Mouse (Mus musculus): Measurements from ENCODE around the gene Il17f. TPM values are rescaled to one million over a fixed set of nuclear protein-coding genes. Genes with fewer than 3 reads are reported as not detected.
A peak's percentile ranks its signal among the peaks of the same experiment; 100 is the strongest.
"Not testable (repeated sequence)": the region's sequence is repeated elsewhere in the genome, so short reads cannot be mapped to it uniquely, and the experiment has no call there.

Il17f gene
- polyA plus RNA-seq, 1 experiment from 2014 or later, result not detected

GRCm38 (mm10) chr1:20817172-20817571 lies 26.8 kb upstream of the Il17f start:
- Histone ChIP-seq H3K9me3 (no peaks in the 10 kb centered on the region), H3K27me3 (ENCODE audit: insufficient read depth, poor library complexity, severe bottlenecking) (no peaks in the 10 kb centered on the region), H3K27ac (no peak overlapping the region), H3K4me3 (no peak overlapping the region), H3K4me1 (peaks cover 8% of the 10 kb centered on the region), H3K36me3 (peaks cover 58% of the 10 kb centered on the region)
- DNase-seq (ENCODE audit: low spot score), result peak; percentile 28
- 72% methylated on average over 9 of the region's 9 CpGs for WGBS

GRCm38 (mm10) chr1:20814521-20814920 lies 24.1 kb upstream of the Il17f start:
- DNase-seq (ENCODE audit: low spot score), result peak; percentile 74
- Histone ChIP-seq H3K36me3 (peaks cover 85% of the 10 kb centered on the region), H3K4me1 (peaks cover 8% of the 10 kb centered on the region), H3K27me3 (ENCODE audit: insufficient read depth, poor library complexity, severe bottlenecking) (no peaks in the 10 kb centered on the region), H3K4me3 (no peak overlapping the region), H3K27ac (no peak overlapping the region), H3K9me3 (no peaks in the 10 kb centered on the region)
- 94% methylated on average over 8 of the region's 8 CpGs for WGBS

GRCm38 (mm10) chr1:20804526-20804925 lies 14.1 kb upstream of the Il17f start:
- H3K4me1 ChIP-seq, result no peaks in the 10 kb centered on the region
- WGBS, result 95% methylated on average over 10 of the region's 10 CpGs
- H3K36me3 ChIP-seq, result peaks cover 98% of the 10 kb centered on the region

GRCm38 (mm10) chr1:20801682-20802390 lies 11.4 kb upstream of the Il17f start:
- H3K4me3 ChIP-seq, result no peak overlapping the region
- no peaks in the 10 kb centered on the region for H3K27me3 ChIP-seq (ENCODE audit: insufficient read depth, poor library complexity, severe bottlenecking)
- WGBS, result 85% methylated on average over 8 of the region's 8 CpGs
- H3K27ac ChIP-seq, result no peak overlapping the region
- no peak for DNase-seq (ENCODE audit: low spot score)
- no peaks in the 10 kb centered on the region for H3K4me1 ChIP-seq
- peaks cover 81% of the 10 kb centered on the region for H3K36me3 ChIP-seq
- no peaks in the 10 kb centered on the region for H3K9me3 ChIP-seq

More at GRCm38 (mm10) chr1:20804526-20804925, 14.1 kb upstream of the Il17f start:
- H3K9me3 ChIP-seq, result no peaks in the 10 kb centered on the region
- no peak overlapping the region for H3K27ac ChIP-seq
- DNase-seq (ENCODE audit: low spot score), result no peak
- no peak overlapping the region for H3K4me3 ChIP-seq
- H3K27me3 ChIP-seq (ENCODE audit: insufficient read depth, poor library complexity, severe bottlenecking), result no peaks in the 10 kb centered on the region

GRCm38 (mm10) chr1:20801275-20801674 lies 10.9 kb upstream of the Il17f start:
- Histone ChIP-seq H3K4me1 (no peaks in the 10 kb centered on the region), H3K9me3 (no peaks in the 10 kb centered on the region), H3K27ac (no peak overlapping the region), H3K4me3 (no peak overlapping the region), H3K36me3 (peaks cover 75% of the 10 kb centered on the region), H3K27me3 (ENCODE audit: insufficient read depth, poor library complexity, severe bottlenecking) (no peaks in the 10 kb centered on the region)
- no peak for DNase-seq (ENCODE audit: low spot score)
- WGBS, result 93% methylated on average over 2 of the region's 2 CpGs

- no peak overlapping the region for H3K4me3 ChIP-seq
- 85% methylated on average over 5 of the region's 5 CpGs for WGBS
- H3K27me3 ChIP-seq (ENCODE audit: insufficient read depth, poor library complexity, severe bottlenecking), result no peaks in the 10 kb centered on the region
- peaks cover 16% of the 10 kb centered on the region for H3K36me3 ChIP-seq
- H3K9me3 ChIP-seq, result no peaks in the 10 kb centered on the region
- H3K4me1 ChIP-seq, result no peaks in the 10 kb centered on the region
- no peak overlapping the region for H3K27ac ChIP-seq
- DNase-seq (ENCODE audit: low spot score), result no peak
These were observed 4.8 kb upstream of the Il17f start for GRCm38 (mm10) chr1:20795178-20795577.

GRCm38 (mm10) chr1:20794760-20795159 lies 4.3 kb upstream of the Il17f start:
- Histone ChIP-seq H3K4me3 (no peak overlapping the region), H3K9me3 (no peaks in the 10 kb centered on the region), H3K36me3 (peaks cover 11% of the 10 kb centered on the region), H3K27me3 (ENCODE audit: insufficient read depth, poor library complexity, severe bottlenecking) (no peaks in the 10 kb centered on the region), H3K27ac (no peak overlapping the region), H3K4me1 (no peaks in the 10 kb centered on the region)
- DNase-seq (ENCODE audit: low spot score), result no peak
- WGBS, result 84% methylated on average over 4 of the region's 4 CpGs

- no peak overlapping the region for H3K27ac ChIP-seq
- H3K27me3 ChIP-seq (ENCODE audit: insufficient read depth, poor library complexity, severe bottlenecking), result no peaks in the 10 kb centered on the region
- WGBS, result 61% methylated on average over 7 of the region's 7 CpGs
- no peaks in the 10 kb centered on the region for H3K36me3 ChIP-seq
- no peak for DNase-seq (ENCODE audit: low spot score)
- no peaks in the 10 kb centered on the region for H3K9me3 ChIP-seq
- no peak overlapping the region for H3K4me3 ChIP-seq
- H3K4me1 ChIP-seq, result no peaks in the 10 kb centered on the region
These were observed 997 bp upstream of the Il17f start for GRCm38 (mm10) chr1:20791414-20791813.

GRCm38 (mm10) chr1:20788419-20788818 lies 2.0 kb downstream of the Il17f start:
- no peaks in the 10 kb centered on the region for H3K27me3 ChIP-seq (ENCODE audit: insufficient read depth, poor library complexity, severe bottlenecking)
- H3K36me3 ChIP-seq, result no peaks in the 10 kb centered on the region

GRCm38 (mm10) chr1:20787046-20787445 lies 3.4 kb downstream of the Il17f start:
- 38% methylated on average over 8 of the region's 8 CpGs for WGBS
- no peak overlapping the region for H3K4me3 ChIP-seq
- H3K4me1 ChIP-seq, result no peaks in the 10 kb centered on the region
- no peak for DNase-seq (ENCODE audit: low spot score)
- H3K27me3 ChIP-seq (ENCODE audit: insufficient read depth, poor library complexity, severe bottlenecking), result no peaks in the 10 kb centered on the region
- no peak overlapping the region for H3K27ac ChIP-seq
- H3K9me3 ChIP-seq, result no peaks in the 10 kb centered on the region
- no peaks in the 10 kb centered on the region for H3K36me3 ChIP-seq

More at GRCm38 (mm10) chr1:20788419-20788818, 2.0 kb downstream of the Il17f start:
- H3K4me3 ChIP-seq, result no peak overlapping the region
- no peak for DNase-seq (ENCODE audit: low spot score)
- 42% methylated on average over 10 of the region's 10 CpGs for WGBS
- H3K4me1 ChIP-seq, result no peaks in the 10 kb centered on the region
- no peaks in the 10 kb centered on the region for H3K9me3 ChIP-seq
- no peak overlapping the region for H3K27ac ChIP-seq

GRCm38 (mm10) chr1:20778366-20778765 lies 12.1 kb downstream of the Il17f start:
- WGBS, result 71% methylated on average over 2 of the region's 2 CpGs
- Histone ChIP-seq H3K4me1 (no peaks in the 10 kb centered on the region), H3K27ac (no peak overlapping the region), H3K27me3 (ENCODE audit: insufficient read depth, poor library complexity, severe bottlenecking) (no peaks in the 10 kb centered on the region), H3K9me3 (no peaks in the 10 kb centered on the region), H3K36me3 (no peaks in the 10 kb centered on the region), H3K4me3 (no peak overlapping the region)
- DNase-seq (ENCODE audit: low spot score), result no peak

GRCm38 (mm10) chr1:20774026-20774730 lies 16.2 kb downstream of the Il17f start:
- DNase-seq (ENCODE audit: low spot score); H3K4me3 ChIP-seq; H3K4me1 ChIP-seq; H3K9me3 ChIP-seq; H3K27ac ChIP-seq; H3K36me3 ChIP-seq; H3K27me3 ChIP-seq (ENCODE audit: insufficient read depth, poor library complexity, severe bottlenecking): not testable (repeated sequence)
- 80% methylated on average over 4 of the region's 4 CpGs for WGBS

GRCm38 (mm10) chr1:20766526-20766925 lies 23.9 kb downstream of the Il17f start:
- 65% methylated on average over 6 of the region's 6 CpGs for WGBS
- DNase-seq (ENCODE audit: low spot score), result no peak
- H3K27ac ChIP-seq, result no peak overlapping the region
- no peaks in the 10 kb centered on the region for H3K27me3 ChIP-seq (ENCODE audit: insufficient read depth, poor library complexity, severe bottlenecking)
- no peak overlapping the region for H3K4me3 ChIP-seq
- no peaks in the 10 kb centered on the region for H3K36me3 ChIP-seq
- H3K4me1 ChIP-seq, result no peaks in the 10 kb centered on the region
- no peaks in the 10 kb centered on the region for H3K9me3 ChIP-seq

All from heart, embryonic 10.5 days (tissue).